Mouse (Mus musculus): ENCODE measurements at regions not wholly inside any gene's neighbourhood (a gene's known extent, or its start where the extent isn't known, plus 50 kb on each side); places are given as distances from the start of the nearest gene placed in this dataset.
A peak's percentile ranks its signal among the peaks of the same experiment; 100 is the strongest.

GRCm38 (mm10) chr10:68625752-68626151 lies 84.1 kb upstream of the Cabcoco1 start:
- TF ChIP-seq CTCF (IDR thresholded peaks at IDR 0.05; ENCODE audit: borderline replicate concordance, extremely low read depth, insufficient read depth, insufficient read length) (peak; percentile 15; the same call in 1 of the 2 replicates), POLR2A (IDR thresholded peaks at IDR 0.05; ENCODE audit: borderline replicate concordance, extremely low read depth, insufficient read depth, insufficient read length, poor library complexity, severe bottlenecking) (no peak)

All from brain, embryonic 14.5 days (tissue).